Mouse (Mus musculus): ENCODE data around the gene Jazf1. TPM values are rescaled to one million over a fixed set of nuclear protein-coding genes. Genes with fewer than 3 reads are reported as not detected.

Jazf1 gene
- polyA plus RNA-seq, 1 experiment: not detected

DNA sequence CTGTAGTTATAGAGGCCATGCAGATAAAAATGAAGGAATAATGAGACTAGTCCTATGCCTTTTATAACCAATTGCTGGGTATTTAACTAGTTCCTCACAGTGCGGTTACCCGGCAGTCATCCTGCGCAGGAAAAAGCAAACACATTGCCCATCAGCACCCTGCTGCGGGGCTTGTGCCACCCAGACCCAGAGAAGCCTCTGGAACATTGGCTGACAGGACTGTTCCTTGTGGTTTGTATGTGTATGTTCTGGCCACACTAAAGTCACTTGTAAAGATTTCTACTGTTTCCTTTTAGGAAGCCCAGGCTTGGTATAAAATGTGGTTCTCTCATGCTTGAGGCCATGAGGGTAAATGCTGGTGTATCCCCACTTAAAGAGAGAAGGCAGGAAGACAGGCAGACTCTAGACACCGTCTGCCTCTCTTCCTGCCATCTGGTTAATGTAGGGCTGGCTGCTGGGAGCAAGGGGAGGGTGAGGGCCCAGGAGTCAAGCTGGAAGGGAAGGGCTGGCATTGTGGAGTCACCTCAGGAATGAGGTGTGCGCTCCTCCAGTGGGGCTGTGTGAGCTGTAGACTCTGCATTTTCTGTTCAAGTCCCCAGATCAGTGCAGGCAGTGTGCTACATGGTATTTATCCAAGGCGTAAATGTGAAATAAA lies 116.4 kb downstream of the Jazf1 start:
- H3K4me3 ChIP-seq (replicated peaks): no peak overlapping the region
- no peaks in the 10 kb centered on the region for H3K36me3 ChIP-seq (replicated peaks; ENCODE audit: low read length)
- peaks cover 22% of the 10 kb centered on the region for H3K27me3 ChIP-seq (replicated peaks)
- H3K4me1 ChIP-seq: no peaks in the 10 kb centered on the region
- H3K9me3 ChIP-seq: no peaks in the 10 kb centered on the region
- no peak for TF ChIP-seq GATA1 (IDR thresholded peaks at IDR 0.05; ENCODE audit: borderline replicate concordance, low read length)
- TF ChIP-seq FLI1 (IDR thresholded peaks at IDR 0.05; ENCODE audit: low read length): no peak

DNA sequence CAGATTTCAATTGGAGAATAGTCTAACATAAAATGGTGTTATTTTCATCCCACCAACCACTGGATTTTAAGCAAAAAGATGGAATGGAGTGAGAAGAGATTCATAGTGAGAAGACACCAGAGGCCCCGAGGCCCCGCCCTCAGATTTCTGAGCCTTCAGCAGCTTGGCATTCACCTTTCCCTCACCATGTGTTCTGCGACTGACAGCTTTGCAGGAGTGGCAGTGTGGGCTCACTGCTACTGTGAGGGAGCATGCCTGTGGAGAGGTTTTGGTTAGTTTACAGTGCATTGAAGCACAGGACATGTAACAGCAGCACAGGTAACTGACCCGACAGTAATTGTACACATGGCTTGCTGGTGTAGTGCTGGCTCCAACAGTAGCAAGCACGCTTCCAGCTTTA lies 118.1 kb downstream of the Jazf1 start:
- peaks cover 20% of the 10 kb centered on the region for H3K27me3 ChIP-seq (replicated peaks)
- H3K4me1 ChIP-seq: no peaks in the 10 kb centered on the region
- no peaks in the 10 kb centered on the region for H3K36me3 ChIP-seq (replicated peaks; ENCODE audit: low read length)
- peaks cover 6% of the 10 kb centered on the region; the same call in 1 of the 2 replicates for H3K9me3 ChIP-seq
- no peak overlapping the region for H3K4me3 ChIP-seq (replicated peaks)
- TF ChIP-seq FLI1 (IDR thresholded peaks at IDR 0.05; ENCODE audit: low read length) (no peak), GATA1 (IDR thresholded peaks at IDR 0.05; ENCODE audit: borderline replicate concordance, low read length) (no peak)

DNA sequence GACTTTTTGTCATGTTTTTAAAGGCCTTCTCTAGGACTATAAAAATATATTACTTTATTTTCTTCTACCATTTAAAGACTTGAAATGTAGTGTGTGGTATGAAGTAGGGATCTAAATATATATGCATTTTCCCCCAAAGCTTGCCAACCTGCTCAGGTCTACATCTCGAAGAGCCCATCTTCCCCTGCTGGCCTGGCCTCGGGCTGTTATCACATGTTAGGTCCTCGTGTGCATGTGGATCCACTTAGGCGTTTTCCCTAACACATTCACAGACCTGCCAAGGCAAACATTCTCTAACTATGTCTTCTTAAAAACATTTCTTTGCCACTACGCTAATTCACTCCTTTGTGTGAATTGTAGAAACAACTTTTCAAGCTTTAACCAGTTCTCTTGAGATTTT lies 125.9 kb downstream of the Jazf1 start:
- Histone ChIP-seq H3K9me3 (peaks cover 8% of the 10 kb centered on the region; the same call in 1 of the 2 replicates), H3K27me3 (replicated peaks) (peaks cover 29% of the 10 kb centered on the region), H3K36me3 (replicated peaks; ENCODE audit: low read length) (no peaks in the 10 kb centered on the region), H3K4me1 (no peaks in the 10 kb centered on the region), H3K4me3 (replicated peaks) (no peak overlapping the region)
- no peak for TF ChIP-seq FLI1 (IDR thresholded peaks at IDR 0.05; ENCODE audit: low read length)
- no peak for TF ChIP-seq GATA1 (IDR thresholded peaks at IDR 0.05; ENCODE audit: borderline replicate concordance, low read length)

DNA sequence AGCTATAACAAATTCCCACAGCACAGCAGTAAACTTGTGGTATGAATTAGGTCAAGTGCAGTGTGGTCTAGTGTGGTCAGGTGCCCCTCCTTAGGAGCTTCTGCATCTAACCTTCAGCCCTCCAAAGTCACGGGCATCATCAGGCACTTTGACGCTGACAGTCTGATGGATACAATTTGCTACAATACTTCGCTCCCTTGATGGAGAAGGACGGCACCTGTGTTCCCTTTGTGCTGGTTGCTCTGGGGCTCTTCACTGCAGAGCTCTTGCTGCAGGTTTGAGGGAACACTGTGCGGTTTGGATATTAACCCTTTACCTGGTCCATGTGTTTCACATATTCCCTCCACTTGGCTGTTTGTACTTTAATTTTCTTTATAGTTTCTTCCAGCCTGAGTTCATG lies 126.3 kb downstream of the Jazf1 start:
- peaks cover 8% of the 10 kb centered on the region; the same call in 1 of the 2 replicates for H3K9me3 ChIP-seq

DNA sequence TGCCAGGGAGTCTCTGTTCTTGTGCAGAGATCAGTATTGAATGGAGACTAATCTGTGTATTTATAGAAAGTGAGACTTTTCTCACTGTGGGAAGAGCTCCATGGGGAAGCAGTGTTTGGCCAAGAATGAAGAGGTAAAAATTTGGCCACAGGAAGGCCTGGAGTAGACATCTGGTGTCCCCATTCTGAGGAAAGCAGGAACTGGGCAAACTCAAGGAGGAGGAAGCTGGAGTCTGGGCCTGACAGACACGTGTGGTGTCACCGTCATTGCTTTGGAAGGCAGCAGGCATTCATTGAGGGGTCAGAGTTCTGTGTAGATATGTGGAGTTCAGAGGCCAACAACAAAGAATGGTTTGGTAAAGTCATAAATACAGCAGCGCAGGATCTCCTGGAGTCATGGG lies 130.5 kb downstream of the Jazf1 start:
- H3K4me1 ChIP-seq: no peaks in the 10 kb centered on the region
- H3K27me3 ChIP-seq (replicated peaks): peaks cover 34% of the 10 kb centered on the region
- no peaks in the 10 kb centered on the region for H3K36me3 ChIP-seq (replicated peaks; ENCODE audit: low read length)
- no peaks in the 10 kb centered on the region for H3K9me3 ChIP-seq
- TF ChIP-seq GATA1 (IDR thresholded peaks at IDR 0.05; ENCODE audit: borderline replicate concordance, low read length) (no peak), FLI1 (IDR thresholded peaks at IDR 0.05; ENCODE audit: low read length) (no peak)
- no peak overlapping the region for H3K4me3 ChIP-seq (replicated peaks)

More for the DNA sequence above, 126.3 kb downstream of the Jazf1 start:
- Histone ChIP-seq H3K4me1 (no peaks in the 10 kb centered on the region), H3K27me3 (replicated peaks) (peaks cover 29% of the 10 kb centered on the region), H3K4me3 (replicated peaks) (no peak overlapping the region), H3K36me3 (replicated peaks; ENCODE audit: low read length) (no peaks in the 10 kb centered on the region)
- TF ChIP-seq GATA1 (IDR thresholded peaks at IDR 0.05; ENCODE audit: borderline replicate concordance, low read length): no peak

DNA sequence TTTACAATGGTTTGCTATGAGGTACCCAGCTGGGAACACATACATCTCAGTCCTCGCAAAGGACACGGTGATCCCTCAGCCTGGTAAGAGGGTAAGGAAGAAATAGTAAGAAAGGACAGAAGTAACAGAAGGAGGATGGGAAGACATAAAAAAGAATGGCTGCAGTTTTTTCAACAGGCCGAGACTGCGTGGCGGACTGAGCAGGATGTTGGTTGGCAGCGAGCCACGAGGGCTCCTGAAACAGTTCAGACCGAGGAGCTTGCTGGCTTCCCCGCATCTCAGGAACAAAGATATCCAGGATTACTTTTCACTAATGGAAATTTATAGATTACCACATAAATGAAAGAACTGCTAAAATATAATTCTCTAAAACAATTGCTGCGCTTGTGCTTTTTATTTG lies 131.4 kb downstream of the Jazf1 start:
- Histone ChIP-seq H3K4me3 (replicated peaks) (no peak overlapping the region), H3K27me3 (replicated peaks) (peaks cover 35% of the 10 kb centered on the region), H3K9me3 (no peaks in the 10 kb centered on the region), H3K36me3 (replicated peaks; ENCODE audit: low read length) (no peaks in the 10 kb centered on the region), H3K4me1 (no peaks in the 10 kb centered on the region)
- TF ChIP-seq GATA1 (IDR thresholded peaks at IDR 0.05; ENCODE audit: borderline replicate concordance, low read length) (no peak), FLI1 (IDR thresholded peaks at IDR 0.05; ENCODE audit: low read length) (no peak)

DNA sequence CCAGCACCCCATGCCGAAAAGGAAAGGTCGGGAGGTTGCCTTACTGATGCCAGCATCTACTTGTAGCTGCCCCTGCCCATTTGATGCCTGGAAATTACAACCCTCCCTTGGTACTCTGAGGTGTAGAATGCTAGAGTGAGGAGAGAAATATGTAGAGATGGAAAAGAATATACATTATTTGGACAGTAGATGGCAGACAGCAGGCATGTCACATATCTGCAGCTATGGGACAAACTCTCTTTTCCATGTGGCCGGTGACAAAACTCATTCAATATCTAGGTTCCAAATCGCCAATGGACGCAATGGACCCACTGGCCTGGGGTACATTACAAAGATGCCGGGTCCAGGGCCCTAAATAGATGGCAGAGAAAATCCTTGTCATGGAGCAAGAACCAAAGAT lies 134.4 kb downstream of the Jazf1 start:
- no peaks in the 10 kb centered on the region for H3K9me3 ChIP-seq
- H3K4me1 ChIP-seq: no peaks in the 10 kb centered on the region
- peaks cover 34% of the 10 kb centered on the region for H3K27me3 ChIP-seq (replicated peaks)
- no peak overlapping the region for H3K4me3 ChIP-seq (replicated peaks)
- no peaks in the 10 kb centered on the region for H3K36me3 ChIP-seq (replicated peaks; ENCODE audit: low read length)
- no peak for TF ChIP-seq GATA1 (IDR thresholded peaks at IDR 0.05; ENCODE audit: borderline replicate concordance, low read length)
- TF ChIP-seq FLI1 (IDR thresholded peaks at IDR 0.05; ENCODE audit: low read length): no peak

DNA sequence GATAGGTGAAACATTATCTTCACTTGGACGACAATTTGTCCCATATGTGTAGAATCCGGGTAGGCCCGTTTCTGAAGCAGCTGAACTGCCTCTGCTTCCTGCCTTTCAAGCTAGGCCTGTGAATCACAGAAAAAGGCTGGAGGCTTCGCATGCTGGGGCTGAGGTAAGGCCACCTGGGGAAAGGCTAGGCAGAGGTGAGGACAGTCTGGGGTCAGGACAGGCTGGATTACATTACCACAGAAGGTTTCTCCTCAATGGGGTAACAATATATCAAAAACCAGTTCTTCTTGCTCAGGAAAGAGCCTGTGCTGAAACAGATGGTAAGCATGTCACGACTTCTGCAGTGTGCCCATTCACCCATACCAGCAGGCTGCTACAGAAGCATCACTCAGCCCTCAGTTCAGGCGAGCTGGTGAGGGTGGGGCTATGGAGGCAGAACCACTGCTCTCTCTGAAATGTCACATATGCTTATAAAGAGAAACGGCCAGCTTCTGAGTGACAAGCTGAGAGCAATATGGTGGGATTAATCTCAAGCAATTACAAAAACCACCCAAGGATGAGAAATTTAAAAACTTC lies 135.7 kb downstream of the Jazf1 start:
- Histone ChIP-seq H3K4me3 (replicated peaks) (no peak overlapping the region), H3K27me3 (replicated peaks) (peaks cover 32% of the 10 kb centered on the region), H3K4me1 (no peaks in the 10 kb centered on the region), H3K9me3 (no peaks in the 10 kb centered on the region), H3K36me3 (replicated peaks; ENCODE audit: low read length) (no peaks in the 10 kb centered on the region)
- TF ChIP-seq FLI1 (IDR thresholded peaks at IDR 0.05; ENCODE audit: low read length): no peak
- TF ChIP-seq GATA1 (IDR thresholded peaks at IDR 0.05; ENCODE audit: borderline replicate concordance, low read length): no peak

DNA sequence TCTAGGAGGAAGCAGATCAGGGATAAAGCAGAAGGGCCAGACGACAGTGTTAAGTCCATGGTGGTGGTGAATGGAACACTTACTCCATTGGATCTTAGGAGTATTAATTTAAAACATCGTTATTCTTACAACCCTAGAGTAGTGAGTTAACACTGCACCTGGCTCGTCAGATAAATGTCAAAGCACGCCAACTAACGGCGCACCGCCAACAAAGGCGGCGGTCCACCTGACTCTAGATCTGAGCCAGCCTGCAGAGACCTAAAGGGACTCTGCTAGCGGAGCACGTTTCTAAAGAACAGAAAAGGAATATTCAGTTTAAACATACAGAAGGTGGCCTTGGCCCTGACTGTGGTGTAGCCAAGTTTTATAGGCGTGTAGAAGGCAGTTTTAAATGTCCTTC lies 139.1 kb downstream of the Jazf1 start:
- H3K27me3 ChIP-seq (replicated peaks): peaks cover 31% of the 10 kb centered on the region
- H3K36me3 ChIP-seq (replicated peaks; ENCODE audit: low read length): no peaks in the 10 kb centered on the region
- H3K4me3 ChIP-seq (replicated peaks): no peak overlapping the region
- no peaks in the 10 kb centered on the region for H3K9me3 ChIP-seq
- no peaks in the 10 kb centered on the region for H3K4me1 ChIP-seq
- TF ChIP-seq FLI1 (IDR thresholded peaks at IDR 0.05; ENCODE audit: low read length) (no peak), GATA1 (IDR thresholded peaks at IDR 0.05; ENCODE audit: borderline replicate concordance, low read length) (no peak)

DNA sequence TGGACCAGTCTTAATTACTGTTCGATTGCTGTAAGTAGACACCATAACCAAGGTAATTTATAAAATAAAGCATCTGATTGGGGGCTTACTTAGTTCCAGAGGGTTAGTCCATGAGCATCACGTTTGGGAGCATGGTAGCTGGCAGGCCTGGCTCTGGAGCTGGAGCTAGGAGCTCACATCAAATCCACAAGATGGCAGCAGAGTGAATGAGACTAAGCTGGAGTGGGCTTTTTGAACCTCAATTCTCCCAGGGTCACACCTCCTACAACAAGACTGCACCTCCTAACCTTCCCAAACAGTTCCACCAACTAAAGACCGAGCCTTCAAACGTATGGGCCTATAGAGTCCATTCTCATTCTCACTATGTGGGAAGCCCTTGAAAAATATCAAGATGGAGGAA lies 141.5 kb downstream of the Jazf1 start:
- Histone ChIP-seq H3K36me3 (replicated peaks; ENCODE audit: low read length) (no peaks in the 10 kb centered on the region), H3K27me3 (replicated peaks) (peaks cover 27% of the 10 kb centered on the region), H3K4me1 (no peaks in the 10 kb centered on the region), H3K4me3 (replicated peaks) (no peak overlapping the region), H3K9me3 (no peaks in the 10 kb centered on the region)
- TF ChIP-seq FLI1 (IDR thresholded peaks at IDR 0.05; ENCODE audit: low read length) (no peak), GATA1 (IDR thresholded peaks at IDR 0.05; ENCODE audit: borderline replicate concordance, low read length) (no peak)

Data from megakaryocyte, embryonic 14.5 days (primary cell).